Mouse (Mus musculus) frontal cortex, adult (tissue): ENCODE results near the gene Maea.

Source experiments
- ATAC-seq: cut with Nextera tagmentation; 2 replicates; pipeline ENCODE4 v1.9.2; 2017; ENCODE audit warnings: mild to moderate bottlenecking, moderate library complexity, mixed read lengths; ENCODE audit not compliant: low TSS enrichment

Maea gene

DNA sequence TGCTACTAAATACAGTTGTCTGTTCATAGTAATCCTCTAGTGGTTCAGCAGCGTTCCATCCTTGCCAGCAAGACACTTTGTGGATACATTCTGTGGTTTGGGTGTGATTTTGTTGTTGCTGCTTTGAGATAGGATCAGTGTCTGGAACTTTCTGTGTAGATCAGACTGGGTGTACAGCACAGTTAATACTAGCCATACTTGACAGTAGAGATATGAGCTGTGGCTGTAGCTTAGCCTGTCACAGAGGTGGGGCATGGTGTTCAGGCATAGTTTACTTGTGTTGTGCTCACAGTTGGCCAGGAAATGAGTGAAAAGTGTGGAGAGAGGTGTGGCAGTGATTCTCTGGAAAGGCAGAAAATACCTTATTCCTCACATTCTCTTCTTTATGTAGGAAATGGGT is 22.2 kb downstream of the Maea start:
- ATAC-seq, result no peak

DNA sequence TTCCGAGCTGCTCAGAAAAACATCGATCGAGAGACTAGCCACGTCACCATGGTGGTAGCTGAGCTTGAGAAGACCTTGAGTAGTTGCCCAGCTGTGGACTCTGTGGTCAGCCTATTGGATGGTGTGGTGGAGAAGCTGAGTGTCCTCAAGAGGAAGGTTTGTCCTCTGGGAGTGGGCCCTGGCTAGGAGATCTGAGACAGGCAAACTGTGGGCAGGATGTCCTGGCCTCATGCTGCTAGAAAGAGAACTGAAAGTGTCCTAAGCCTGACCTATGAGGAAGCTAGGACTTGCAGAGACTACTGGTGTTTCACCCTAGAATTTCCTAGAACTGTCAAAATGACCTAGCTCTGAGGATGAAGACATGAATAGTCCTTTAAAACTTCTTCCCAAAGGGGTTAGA is 23.2 kb downstream of the Maea start:
- ATAC-seq, result no peak

DNA sequence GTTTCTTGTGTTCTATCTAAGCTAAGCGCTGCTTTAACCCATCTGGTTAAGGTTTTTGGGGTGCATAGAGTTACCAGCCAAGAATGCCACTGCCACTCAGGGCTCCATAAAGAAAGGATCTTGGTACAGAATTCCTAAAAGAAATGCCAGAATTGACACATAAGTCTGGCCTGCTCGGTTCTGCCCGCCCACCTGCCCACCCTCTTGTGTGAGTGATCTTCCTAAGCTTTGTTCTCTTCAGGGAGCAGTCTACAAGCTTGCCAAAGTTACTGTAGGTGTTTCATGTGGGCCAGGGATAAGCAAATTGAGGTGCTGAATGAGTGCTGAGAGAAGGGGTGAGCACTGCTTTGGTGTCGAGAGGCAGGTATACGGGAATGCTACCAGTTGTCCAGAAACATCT is 28.0 kb downstream of the Maea start:
- ATAC-seq, result peak; percentile 65

DNA sequence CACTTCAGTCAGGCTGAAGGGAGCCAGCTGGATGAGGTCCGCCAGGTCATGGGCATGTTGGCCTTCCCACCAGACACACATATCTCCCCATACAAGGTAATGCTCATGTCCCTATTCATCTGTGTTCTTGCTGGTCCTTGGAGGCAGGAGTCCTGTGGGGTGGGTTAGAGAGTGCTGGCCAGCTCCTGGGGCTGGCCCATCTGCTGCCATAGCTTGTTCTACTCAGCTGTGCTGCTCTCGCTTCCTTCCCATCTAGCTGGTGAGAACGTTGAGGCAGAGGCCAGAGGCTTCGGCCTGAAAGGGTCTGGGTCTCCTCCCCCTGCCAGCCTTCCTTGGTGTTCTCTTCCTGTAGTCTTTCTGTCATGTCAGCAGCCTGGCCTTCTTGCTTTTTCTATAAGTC is 33.3 kb downstream of the Maea start:
- ATAC-seq, result no peak

DNA sequence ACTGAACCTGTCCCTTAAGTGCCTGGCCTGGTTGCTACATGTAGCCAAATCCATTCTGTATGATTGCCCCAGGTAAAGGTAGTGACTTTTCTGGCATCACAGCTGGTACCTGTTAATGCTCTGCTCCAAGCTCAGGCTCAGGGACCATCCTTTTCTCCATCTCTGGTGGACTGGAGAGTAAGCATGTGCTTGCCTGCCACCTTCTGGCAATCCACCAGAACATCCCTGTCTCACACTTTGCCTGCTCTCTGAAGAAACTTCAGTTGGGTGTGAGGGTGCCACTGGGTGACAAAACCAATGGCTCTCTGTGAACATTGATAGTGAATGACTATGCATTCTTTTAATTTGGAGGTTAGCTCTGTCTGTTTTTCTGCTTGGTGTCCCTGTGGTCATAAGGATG is 35.8 kb downstream of the Maea start:
- peak; percentile 69; the same call in 1 of the 2 replicates for ATAC-seq

DNA sequence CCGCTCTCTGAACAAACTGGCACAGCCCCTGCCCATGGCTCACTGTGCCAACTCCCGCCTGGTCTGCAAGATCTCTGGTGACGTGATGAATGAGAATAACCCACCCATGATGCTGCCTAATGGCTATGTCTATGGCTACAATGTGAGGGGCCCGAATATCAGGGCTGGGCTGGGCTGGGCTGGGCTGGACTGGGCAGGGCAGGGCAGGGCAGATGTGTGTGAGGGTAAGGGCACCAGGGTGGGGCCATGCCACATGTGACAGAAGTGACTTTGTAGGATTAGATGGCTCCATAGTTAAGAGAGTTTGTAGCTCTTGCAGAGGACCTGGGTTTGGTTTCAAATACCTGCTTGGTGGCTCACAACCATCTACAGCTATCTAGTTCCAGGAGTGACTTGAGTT is 36.4 kb downstream of the Maea start:
- no peak for ATAC-seq

DNA sequence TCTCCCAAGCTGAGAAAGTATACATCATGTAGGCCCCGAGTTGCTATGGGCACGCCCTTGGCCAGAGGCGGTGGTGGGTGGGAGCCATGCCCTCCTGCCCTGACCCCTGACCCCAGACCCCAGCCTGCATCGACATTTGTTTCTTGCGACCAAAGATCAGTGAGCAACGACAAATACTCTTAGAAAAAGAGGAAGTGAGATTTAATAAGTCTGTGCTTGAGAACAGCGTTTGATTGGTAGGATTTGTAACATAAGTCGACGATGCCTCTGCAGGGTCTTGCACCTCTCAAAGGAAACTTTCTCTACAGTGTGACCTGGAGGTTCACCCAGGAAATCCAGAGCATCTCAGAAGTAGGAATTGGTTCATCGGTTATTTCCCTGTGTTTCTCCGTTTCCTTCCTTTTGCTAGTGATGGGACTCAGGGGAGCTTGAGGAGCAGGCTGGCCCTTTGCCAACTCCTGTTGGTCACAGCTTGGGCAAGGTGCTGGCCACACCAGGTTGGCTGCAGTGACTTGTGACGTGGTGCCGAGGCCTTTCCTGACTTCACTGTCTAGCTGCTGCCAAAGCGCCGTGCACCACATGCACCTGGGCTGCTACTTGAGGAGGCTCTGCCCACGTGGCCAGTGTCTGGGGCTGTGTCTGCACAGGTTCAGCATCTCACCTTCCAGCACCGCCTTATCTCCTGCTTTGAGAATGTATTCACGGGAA is 37.2 kb downstream of the Maea start:
- ATAC-seq, result no peak

DNA sequence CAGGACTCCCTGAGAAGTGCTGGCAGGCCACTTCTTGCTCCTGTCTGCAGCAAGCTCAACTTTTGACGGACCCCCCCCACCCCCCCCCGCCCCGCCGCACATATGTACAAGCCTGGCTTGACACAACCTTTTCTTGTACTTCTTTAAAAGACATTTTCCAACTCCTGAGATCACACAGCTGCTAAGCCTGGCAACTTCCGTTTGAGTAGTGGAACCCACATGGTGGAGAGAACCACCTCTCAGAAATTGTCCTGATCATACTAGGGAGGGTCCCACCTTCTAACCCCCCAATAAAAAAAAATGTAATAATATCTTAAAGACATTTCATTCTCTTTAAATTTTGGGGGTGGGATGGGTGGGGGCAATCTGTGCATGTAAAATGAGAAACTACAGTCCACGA is 41.9 kb downstream of the Maea start:
- no peak for ATAC-seq

DNA sequence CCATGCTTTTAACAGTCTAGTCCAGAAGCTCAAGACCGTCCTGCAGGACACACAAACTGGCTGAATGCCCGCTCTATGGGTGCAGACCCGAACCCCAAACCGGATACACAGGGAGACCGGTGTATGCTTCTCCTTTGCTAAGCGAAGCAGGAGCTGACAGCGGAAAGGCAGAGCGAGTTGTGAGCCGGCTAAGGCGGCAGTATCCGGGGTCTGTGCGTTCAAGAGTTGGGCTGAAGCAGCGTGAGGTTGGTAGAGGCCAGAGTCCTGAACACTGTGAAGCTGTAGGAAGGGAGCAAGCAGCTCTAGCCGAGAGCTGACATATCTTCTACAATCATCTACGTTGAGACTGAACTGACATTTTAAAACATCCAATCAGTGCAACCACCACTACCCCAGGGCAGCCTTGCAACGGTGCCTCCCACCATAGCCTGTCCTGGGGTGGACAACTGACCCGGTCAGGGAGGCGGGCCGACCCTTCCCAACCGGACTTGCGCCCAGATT is 42.5 kb downstream of the Maea start:
- ATAC-seq, result peak; percentile 32

DNA sequence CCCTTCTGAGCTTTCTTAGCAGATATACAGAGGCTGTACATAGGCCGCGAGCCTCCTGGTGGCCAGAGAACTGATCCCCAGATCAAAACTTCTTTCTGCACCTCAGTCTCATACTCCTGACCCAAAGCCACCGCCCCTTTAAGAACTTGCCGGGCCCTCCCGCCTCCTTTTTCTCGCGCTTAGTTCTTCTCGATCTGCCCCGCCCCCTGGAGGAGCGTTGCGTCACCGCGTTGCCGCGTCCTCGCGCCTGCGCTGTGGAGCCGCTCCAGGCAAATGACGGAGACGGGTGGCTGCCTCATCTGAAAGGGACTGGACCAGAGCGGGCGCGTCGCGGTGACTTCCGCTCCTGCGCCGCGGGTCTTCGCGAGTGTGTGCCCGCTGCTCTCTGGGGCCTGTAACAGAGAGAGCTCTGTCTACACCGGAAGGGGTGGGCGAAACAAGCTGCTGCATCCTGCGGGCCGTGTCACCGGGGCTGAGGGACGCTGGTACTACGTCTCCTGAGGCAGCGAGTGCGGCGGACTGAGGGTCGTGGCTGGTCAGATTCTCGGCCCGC is 43.1 kb downstream of the Maea start, which contains the start of gene Uvssa:
Gene Uvssa, plus strand, starts transcription at position 248 of the 553 bp plus-strand sequence.
- peak; percentile 99 for ATAC-seq

DNA sequence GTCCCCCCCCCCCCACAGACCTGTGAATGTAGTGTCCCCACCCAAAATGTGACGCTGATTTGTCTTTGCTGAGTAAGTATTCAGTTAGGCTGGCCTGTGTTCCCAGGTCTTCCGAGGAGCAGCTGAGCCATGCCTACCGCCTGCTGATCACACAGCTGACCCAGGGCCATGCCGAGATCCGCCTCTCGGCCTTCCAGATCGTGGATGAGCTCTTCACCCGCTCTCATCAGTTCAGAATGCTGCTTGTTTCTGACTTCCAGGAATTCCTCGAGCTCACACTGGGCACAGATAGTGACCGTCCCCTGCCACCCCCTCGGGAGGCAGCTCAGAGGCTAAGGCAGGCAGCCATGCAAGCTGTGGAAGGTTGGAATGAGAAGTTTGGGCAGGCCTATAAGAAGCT is 52.2 kb downstream of the Maea start:
- ATAC-seq, result no peak

DNA sequence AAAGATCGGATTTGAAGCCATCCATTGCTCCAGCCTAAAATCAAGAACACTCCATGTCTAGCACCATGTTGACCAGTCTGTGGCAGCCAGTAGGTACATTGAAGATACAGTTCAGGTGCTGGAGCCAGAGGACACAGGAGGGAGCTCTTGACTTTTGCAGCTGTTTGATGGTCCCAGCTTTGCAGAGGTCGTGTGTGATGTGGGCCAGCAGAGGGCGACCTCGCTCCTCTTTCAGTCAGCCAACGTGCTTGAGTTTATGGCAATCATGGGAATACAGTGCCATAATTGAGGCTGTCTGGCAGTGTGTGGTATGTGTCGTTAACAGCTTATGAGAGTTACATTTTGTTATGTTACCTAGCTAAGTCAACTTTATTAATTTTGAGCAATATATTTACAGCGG is 58.5 kb downstream of the Maea start:
- ATAC-seq, result peak; percentile 94

DNA sequence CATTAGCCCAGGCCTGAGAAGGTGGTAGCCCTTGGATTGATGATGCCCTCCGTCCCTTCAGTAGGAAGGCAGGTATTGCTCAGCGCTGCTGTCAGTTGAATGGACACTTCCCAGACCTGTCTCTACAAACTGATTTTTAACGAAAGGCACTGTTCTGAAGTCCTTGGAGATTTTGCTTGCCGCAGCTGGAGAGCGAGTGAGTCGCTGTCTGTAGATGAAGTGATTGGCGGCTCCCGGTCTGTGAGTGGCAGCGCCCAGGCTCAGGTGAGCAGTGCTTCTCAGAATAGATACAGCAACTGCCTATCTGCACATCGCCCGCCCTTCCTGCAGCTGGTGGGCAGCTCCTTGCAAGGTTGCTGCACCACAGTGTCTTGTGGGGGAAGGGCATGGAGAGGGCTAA is 60.4 kb downstream of the Maea start:
- ATAC-seq, result no peak

DNA sequence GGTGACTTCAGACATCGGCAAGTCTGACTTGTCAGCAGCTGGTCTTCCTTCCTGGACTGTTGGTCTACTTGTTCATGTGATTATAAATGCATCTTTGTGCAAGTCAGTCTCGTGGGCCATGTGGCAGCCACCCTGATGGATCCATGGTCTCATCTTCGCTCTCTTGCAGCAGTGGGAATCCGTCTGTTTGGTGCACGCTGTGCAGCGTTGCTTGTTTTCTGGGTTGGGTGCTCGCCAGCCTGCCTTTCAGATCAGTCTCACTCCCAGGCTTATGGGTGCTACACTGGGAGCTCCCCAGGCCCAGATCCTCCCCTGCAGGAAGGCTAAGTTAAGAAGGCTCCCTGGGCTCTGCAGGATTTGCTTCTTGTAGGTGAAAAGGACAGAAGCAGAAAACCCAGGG is 61.5 kb downstream of the Maea start:
- ATAC-seq, result no peak

DNA sequence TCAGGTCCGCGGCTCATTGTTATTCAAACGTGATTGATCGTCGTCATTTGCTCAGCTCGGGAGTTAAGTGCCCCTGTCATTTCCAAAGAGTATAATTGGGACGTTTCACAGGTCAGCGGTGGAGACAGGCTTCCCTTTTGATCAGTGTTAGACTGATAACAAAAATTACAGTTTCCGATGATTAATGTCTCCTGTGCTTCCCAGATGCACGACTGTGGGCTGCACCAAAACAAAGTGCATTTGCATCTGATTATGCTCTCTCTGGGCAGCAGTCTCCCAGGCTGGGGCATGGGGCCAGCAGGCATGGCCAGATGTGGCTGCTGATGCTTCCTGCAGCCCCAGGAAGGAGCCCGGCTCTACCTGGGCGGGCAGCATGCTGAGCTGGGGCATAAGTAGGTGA is 65.5 kb downstream of the Maea start:
- ATAC-seq, result no peak

DNA sequence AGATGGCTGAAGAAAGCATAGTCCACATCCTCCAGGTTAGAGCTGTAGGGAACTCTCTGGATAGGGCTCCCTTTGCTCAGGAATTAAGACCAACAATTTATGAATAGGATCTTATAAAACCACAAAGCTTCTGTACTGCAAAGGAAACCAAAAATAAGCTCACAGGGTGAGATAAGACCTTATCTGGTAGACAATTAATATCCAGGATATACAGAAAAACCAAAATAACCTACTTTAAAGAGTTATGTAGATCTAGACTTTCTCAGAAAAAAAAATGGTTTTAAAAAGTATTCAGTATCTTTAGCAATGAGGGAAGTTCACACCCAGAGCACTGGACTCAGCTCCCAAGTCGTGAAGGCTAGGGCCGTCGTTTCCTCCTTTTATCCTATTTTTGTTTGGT is 85.0 kb downstream of the Maea start:
- no peak for ATAC-seq
